Mouse (Mus musculus): Measurements from ENCODE around the gene Scarf1.

DNA sequence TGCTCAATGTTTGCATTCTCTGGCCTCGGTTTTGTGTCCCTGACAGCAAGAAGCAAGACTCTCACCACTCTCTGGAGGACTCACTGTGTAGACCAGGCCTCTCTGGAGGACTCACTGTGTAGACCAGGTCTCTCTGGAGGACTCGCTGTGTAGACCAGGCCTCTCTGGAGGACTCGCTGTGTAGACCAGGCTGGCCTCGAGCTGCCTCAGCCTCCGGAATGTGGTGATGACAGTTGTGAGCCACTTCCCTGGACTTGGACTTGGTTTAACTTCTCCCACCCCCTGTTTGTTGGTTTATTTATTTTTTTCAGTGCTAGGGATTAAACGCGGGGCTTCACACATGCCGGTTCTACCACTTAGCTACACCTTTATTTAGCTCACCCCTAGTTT, 23.7 kb downstream of the Scarf1 start:
- TF ChIP-seq CTCF (IDR thresholded peaks at IDR 0.05; ENCODE audit: control insufficient read depth, insufficient read depth, low read length) (no peak), POLR2A (IDR thresholded peaks at IDR 0.05; ENCODE audit: borderline replicate concordance, control insufficient read depth, low read depth, low read length) (no peak)
